Mouse (Mus musculus): ENCODE measurements at regions not wholly inside any gene's neighbourhood (a gene's known extent, or its start where the extent isn't known, plus 50 kb on each side); places are given as distances from the start of the nearest gene placed in this dataset.
A peak's percentile ranks its signal among the peaks of the same experiment; 100 is the strongest.

DNA sequence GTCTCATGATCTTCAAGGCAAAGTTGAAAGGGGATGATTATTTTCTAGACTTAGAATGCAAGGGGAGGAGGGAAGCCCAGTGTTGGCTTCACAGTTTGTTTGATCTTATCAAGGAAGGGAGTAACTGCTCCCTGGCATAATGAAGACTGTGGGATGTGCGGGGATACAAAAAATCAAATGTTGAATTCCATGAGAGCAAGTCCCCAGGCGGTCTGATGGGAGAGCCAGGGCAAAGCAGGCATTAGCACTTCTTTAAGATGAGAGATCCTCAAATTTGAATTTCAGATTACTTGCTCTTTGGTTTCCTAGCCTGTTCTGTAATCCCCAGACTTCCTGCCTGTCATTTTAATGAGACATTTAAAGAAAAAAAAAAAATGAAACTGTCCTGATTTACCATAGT is 525.6 kb upstream of the Man1a start:
- no peak overlapping the region for H3K4me2 ChIP-seq (ENCODE audit: low read depth, low read length)
- no peak overlapping the region for H3K27ac ChIP-seq (ENCODE audit: low read depth, low read length)
- no peaks in the 10 kb centered on the region for H3K36me3 ChIP-seq (ENCODE audit: control insufficient read depth, insufficient read depth, low read length)
- ATAC-seq (ENCODE audit: low read depth), result no peak
- no peak overlapping the region for H3K4me3 ChIP-seq (ENCODE audit: low read depth, low read length)
- H3K9ac ChIP-seq (replicated peaks; ENCODE audit: low read depth, low read length), result no peak overlapping the region
- no peaks in the 10 kb centered on the region for H3K4me1 ChIP-seq (ENCODE audit: control insufficient read depth, insufficient read depth, low read length)
- no peaks in the 10 kb centered on the region for H3K27me3 ChIP-seq (ENCODE audit: control insufficient read depth, insufficient read depth, low read length)
- 38% methylated on average over 2 of the region's 2 CpGs for WGBS
- no peaks in the 10 kb centered on the region for H3K9me3 ChIP-seq (ENCODE audit: control insufficient read depth, low read length)

- no peak overlapping the region for H3K4me3 ChIP-seq (ENCODE audit: low read depth, low read length)
- no peak overlapping the region for H3K27ac ChIP-seq (ENCODE audit: low read depth, low read length)
- ATAC-seq (ENCODE audit: low read depth), result no peak
- H3K4me1 ChIP-seq (ENCODE audit: control insufficient read depth, insufficient read depth, low read length), result no peaks in the 10 kb centered on the region
- no peaks in the 10 kb centered on the region for H3K36me3 ChIP-seq (ENCODE audit: control insufficient read depth, insufficient read depth, low read length)
- 80% methylated on average over 2 of the region's 2 CpGs for WGBS
- H3K27me3 ChIP-seq (ENCODE audit: control insufficient read depth, insufficient read depth, low read length), result no peaks in the 10 kb centered on the region
- H3K9ac ChIP-seq (replicated peaks; ENCODE audit: low read depth, low read length), result no peak overlapping the region
- H3K4me2 ChIP-seq (ENCODE audit: low read depth, low read length), result no peak overlapping the region
- no peaks in the 10 kb centered on the region for H3K9me3 ChIP-seq (ENCODE audit: control insufficient read depth, low read length)
These were observed 518.7 kb upstream of the Man1a start for GRCm38 (mm10) chr10:54595072-54595471.

DNA sequence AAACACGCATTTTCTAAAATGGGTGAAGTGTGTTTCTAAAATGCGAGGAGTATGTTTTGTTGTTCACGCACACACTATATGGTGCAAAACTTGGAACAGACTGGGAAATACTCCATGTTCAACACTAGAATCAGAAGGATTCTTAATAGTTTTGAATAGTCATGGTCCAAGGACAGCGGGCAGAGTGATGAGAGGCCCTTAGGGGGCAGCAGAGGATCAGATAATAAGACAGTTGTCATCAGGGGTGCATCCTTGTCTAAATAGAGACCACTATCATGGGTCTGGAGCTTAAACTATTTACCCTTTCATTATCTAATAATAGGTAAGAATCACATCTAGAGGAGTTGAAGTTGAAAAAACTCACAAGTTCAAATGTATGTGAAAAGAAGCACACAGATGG is 482.2 kb upstream of the Man1a start:
- Histone ChIP-seq H3K4me2 (ENCODE audit: low read depth, low read length) (no peak overlapping the region), H3K4me1 (ENCODE audit: control insufficient read depth, insufficient read depth, low read length) (no peaks in the 10 kb centered on the region), H3K9ac (replicated peaks; ENCODE audit: low read depth, low read length) (no peak overlapping the region), H3K9me3 (ENCODE audit: control insufficient read depth, low read length) (no peaks in the 10 kb centered on the region), H3K27me3 (ENCODE audit: control insufficient read depth, insufficient read depth, low read length) (no peaks in the 10 kb centered on the region), H3K4me3 (ENCODE audit: low read depth, low read length) (no peak overlapping the region), H3K36me3 (ENCODE audit: control insufficient read depth, insufficient read depth, low read length) (no peaks in the 10 kb centered on the region), H3K27ac (ENCODE audit: low read depth, low read length) (no peak overlapping the region)
- ATAC-seq (ENCODE audit: low read depth), result peak; percentile 82
- WGBS, result 69% methylated on average over 4 of the region's 4 CpGs

- H3K4me3 ChIP-seq (ENCODE audit: low read depth, low read length), result no peak overlapping the region
- no peak overlapping the region for H3K9ac ChIP-seq (replicated peaks; ENCODE audit: low read depth, low read length)
- no peaks in the 10 kb centered on the region for H3K36me3 ChIP-seq (ENCODE audit: control insufficient read depth, insufficient read depth, low read length)
- no peaks in the 10 kb centered on the region for H3K4me1 ChIP-seq (ENCODE audit: control insufficient read depth, insufficient read depth, low read length)
- H3K4me2 ChIP-seq (ENCODE audit: low read depth, low read length), result no peak overlapping the region
- no peak for ATAC-seq (ENCODE audit: low read depth)
- no peaks in the 10 kb centered on the region for H3K27me3 ChIP-seq (ENCODE audit: control insufficient read depth, insufficient read depth, low read length)
- WGBS, result 76% methylated on average over 6 of the region's 6 CpGs
- H3K9me3 ChIP-seq (ENCODE audit: control insufficient read depth, low read length), result no peaks in the 10 kb centered on the region
- H3K27ac ChIP-seq (ENCODE audit: low read depth, low read length), result no peak overlapping the region
These were observed 475.5 kb upstream of the Man1a start for GRCm38 (mm10) chr10:54551734-54552397.

- Histone ChIP-seq H3K4me2 (ENCODE audit: low read depth, low read length) (no peak overlapping the region), H3K27ac (ENCODE audit: low read depth, low read length) (no peak overlapping the region), H3K36me3 (ENCODE audit: control insufficient read depth, insufficient read depth, low read length) (no peaks in the 10 kb centered on the region), H3K4me1 (ENCODE audit: control insufficient read depth, insufficient read depth, low read length) (no peaks in the 10 kb centered on the region), H3K9ac (replicated peaks; ENCODE audit: low read depth, low read length) (no peak overlapping the region), H3K27me3 (ENCODE audit: control insufficient read depth, insufficient read depth, low read length) (no peaks in the 10 kb centered on the region), H3K9me3 (ENCODE audit: control insufficient read depth, low read length) (no peaks in the 10 kb centered on the region), H3K4me3 (ENCODE audit: low read depth, low read length) (no peak overlapping the region)
- WGBS, result 96% methylated on average over 2 of the region's 2 CpGs
- no peak for ATAC-seq (ENCODE audit: low read depth)
These were observed 474.3 kb upstream of the Man1a start for GRCm38 (mm10) chr10:54550665-54551064.

GRCm38 (mm10) chr10:54548977-54549376 is 472.6 kb upstream of the Man1a start:
- no peaks in the 10 kb centered on the region for H3K4me1 ChIP-seq (ENCODE audit: control insufficient read depth, insufficient read depth, low read length)
- 87% methylated on average over 2 of the region's 2 CpGs for WGBS
- no peak overlapping the region for H3K9ac ChIP-seq (replicated peaks; ENCODE audit: low read depth, low read length)
- no peaks in the 10 kb centered on the region for H3K9me3 ChIP-seq (ENCODE audit: control insufficient read depth, low read length)
- H3K27me3 ChIP-seq (ENCODE audit: control insufficient read depth, insufficient read depth, low read length), result no peaks in the 10 kb centered on the region
- H3K4me2 ChIP-seq (ENCODE audit: low read depth, low read length), result no peak overlapping the region
- H3K4me3 ChIP-seq (ENCODE audit: low read depth, low read length), result no peak overlapping the region
- no peaks in the 10 kb centered on the region for H3K36me3 ChIP-seq (ENCODE audit: control insufficient read depth, insufficient read depth, low read length)
- no peak overlapping the region for H3K27ac ChIP-seq (ENCODE audit: low read depth, low read length)
- ATAC-seq (ENCODE audit: low read depth), result no peak

GRCm38 (mm10) chr10:54548526-54548925 is 472.1 kb upstream of the Man1a start:
- no peak for ATAC-seq (ENCODE audit: low read depth)
- Histone ChIP-seq H3K4me3 (ENCODE audit: low read depth, low read length) (no peak overlapping the region), H3K4me2 (ENCODE audit: low read depth, low read length) (no peak overlapping the region), H3K9me3 (ENCODE audit: control insufficient read depth, low read length) (no peaks in the 10 kb centered on the region), H3K9ac (replicated peaks; ENCODE audit: low read depth, low read length) (no peak overlapping the region), H3K27ac (ENCODE audit: low read depth, low read length) (no peak overlapping the region), H3K36me3 (ENCODE audit: control insufficient read depth, insufficient read depth, low read length) (no peaks in the 10 kb centered on the region), H3K4me1 (ENCODE audit: control insufficient read depth, insufficient read depth, low read length) (no peaks in the 10 kb centered on the region), H3K27me3 (ENCODE audit: control insufficient read depth, insufficient read depth, low read length) (no peaks in the 10 kb centered on the region)
- WGBS, result 80% methylated on average over 1 of the region's 1 CpGs

- Histone ChIP-seq H3K9me3 (ENCODE audit: control insufficient read depth, low read length) (no peaks in the 10 kb centered on the region; the same call in 1 of the 2 replicates), H3K27ac (ENCODE audit: low read depth, low read length) (no peak overlapping the region), H3K4me1 (ENCODE audit: control insufficient read depth, insufficient read depth, low read length) (no peaks in the 10 kb centered on the region), H3K4me3 (ENCODE audit: low read depth, low read length) (no peak overlapping the region), H3K4me2 (ENCODE audit: low read depth, low read length) (no peak overlapping the region), H3K9ac (replicated peaks; ENCODE audit: low read depth, low read length) (no peak overlapping the region), H3K27me3 (ENCODE audit: control insufficient read depth, insufficient read depth, low read length) (no peaks in the 10 kb centered on the region), H3K36me3 (ENCODE audit: control insufficient read depth, insufficient read depth, low read length) (no peaks in the 10 kb centered on the region)
- WGBS, result 92% methylated on average over 7 of the region's 7 CpGs
- ATAC-seq (ENCODE audit: low read depth), result no peak
These were observed 456.2 kb upstream of the Man1a start for GRCm38 (mm10) chr10:54532581-54532980.

GRCm38 (mm10) chr10:54510776-54511175 is 434.4 kb upstream of the Man1a start:
- no peaks in the 10 kb centered on the region for H3K4me1 ChIP-seq (ENCODE audit: control insufficient read depth, insufficient read depth, low read length)
- no peak for ATAC-seq (ENCODE audit: low read depth)
- H3K4me3 ChIP-seq (ENCODE audit: low read depth, low read length), result no peak overlapping the region
- no peak overlapping the region for H3K27ac ChIP-seq (ENCODE audit: low read depth, low read length)
- H3K27me3 ChIP-seq (ENCODE audit: control insufficient read depth, insufficient read depth, low read length), result no peaks in the 10 kb centered on the region
- no peaks in the 10 kb centered on the region for H3K9me3 ChIP-seq (ENCODE audit: control insufficient read depth, low read length)
- H3K9ac ChIP-seq (replicated peaks; ENCODE audit: low read depth, low read length), result no peak overlapping the region
- no peaks in the 10 kb centered on the region for H3K36me3 ChIP-seq (ENCODE audit: control insufficient read depth, insufficient read depth, low read length)
- H3K4me2 ChIP-seq (ENCODE audit: low read depth, low read length), result no peak overlapping the region

Measured in neural tube, embryonic 14.5 days (tissue).